In genomic region chr1:156179875-156180274, GRCm38 (mm10) we compare ENCODE assay signal across 8 mouse cellular contexts. TPM values are rescaled to one million over a fixed set of nuclear protein-coding genes. Genes with fewer than 3 reads are reported as not detected.
DNase-seq lines count a peak whose midpoint lies in the region; ATAC-seq and TF ChIP-seq lines count a peak whose summit lies in the region.

No protein-coding gene starts in this region.

- peak; percentile 30 for DNase-seq in liver
- DNase-seq in liver, postnatal 0 days = no peak
- DNase-seq in cerebellum, postnatal 36 days = peak; percentile 17 to 18
- peak; percentile 36 for DNase-seq in heart, postnatal 4 days
- peak; percentile 87 for DNase-seq in midbrain, embryonic 14.5 days
- no peak for DNase-seq in liver, embryonic 11.5 days (ENCODE audit: low spot score)
- no peak for DNase-seq in urinary bladder, adult 2 months (ENCODE audit: low spot score)

- ATAC-seq in liver, postnatal 0 days = no peak
- peak; percentile 65; the same call in 1 of the 2 replicates for ATAC-seq in midbrain, embryonic 14.5 days (ENCODE audit: low FRiP score, low TSS enrichment)
- ATAC-seq in liver, embryonic 11.5 days (replicated peaks; ENCODE audit: low FRiP score) = no peak; the same call in 1 of the 2 replicates
- no peak for ATAC-seq in CD4-positive, CD25-positive, alpha-beta regulatory T cell, adult 4 months

- H3K4me2 ChIP-seq in liver, postnatal 0 days (ENCODE audit: low read depth, low read length) = no peak overlapping the region
- peak overlapping the region; percentile 9; the same call in 1 of the 2 replicates for H3K4me2 ChIP-seq in midbrain, embryonic 14.5 days (ENCODE audit: low read length)
- no peak overlapping the region for H3K4me2 ChIP-seq in liver, embryonic 11.5 days

- WGBS in liver, postnatal 0 days (ENCODE audit: insufficient replicate concordance) = 63% methylated on average over 11 of the region's 11 CpGs
- WGBS in midbrain, embryonic 14.5 days = 5% methylated on average over 11 of the region's 11 CpGs
- WGBS in liver, embryonic 11.5 days = 46% methylated on average over 11 of the region's 11 CpGs

- H3K27ac ChIP-seq in liver, postnatal 0 days (ENCODE audit: low read depth) = no peak overlapping the region
- peak overlapping the region; percentile 60 for H3K27ac ChIP-seq in midbrain, embryonic 14.5 days (replicated peaks; ENCODE audit: low read depth, low read length)
- no peak overlapping the region for H3K27ac ChIP-seq in liver, embryonic 11.5 days (ENCODE audit: low read depth, low read length)

- H3K4me3 ChIP-seq in liver, postnatal 0 days (ENCODE audit: low read depth, low read length) = no peak overlapping the region
- no peak overlapping the region for H3K4me3 ChIP-seq in midbrain, embryonic 14.5 days (replicated peaks; ENCODE audit: low read depth, low read length)
- H3K4me3 ChIP-seq in liver, embryonic 11.5 days (ENCODE audit: low read depth, low read length) = no peak overlapping the region

- H3K9me3 ChIP-seq in liver, postnatal 0 days (ENCODE audit: low read length) = no peaks in the 10 kb centered on the region
- no peaks in the 10 kb centered on the region for H3K9me3 ChIP-seq in midbrain, embryonic 14.5 days (ENCODE audit: control insufficient read depth, low read length)
- H3K9me3 ChIP-seq in liver, embryonic 11.5 days (ENCODE audit: control insufficient read depth, low read length) = no peaks in the 10 kb centered on the region

- no peak for TF ChIP-seq EP300 in liver, postnatal 0 days (IDR thresholded peaks at IDR 0.05; ENCODE audit: low read depth)

- no peak overlapping the region for H3K9ac ChIP-seq in liver, postnatal 0 days (replicated peaks)
- no peak overlapping the region for H3K9ac ChIP-seq in midbrain, embryonic 14.5 days (replicated peaks; ENCODE audit: low read length)
- no peak overlapping the region for H3K9ac ChIP-seq in liver, embryonic 11.5 days (ENCODE audit: low read depth, low read length)

- H3K27me3 ChIP-seq in liver, postnatal 0 days (ENCODE audit: insufficient read depth, low read length) = no peaks in the 10 kb centered on the region
- H3K27me3 ChIP-seq in midbrain, embryonic 14.5 days (ENCODE audit: control insufficient read depth, insufficient read depth, low read length) = no peaks in the 10 kb centered on the region
- no peaks in the 10 kb centered on the region for H3K27me3 ChIP-seq in liver, embryonic 11.5 days (replicated peaks; ENCODE audit: control insufficient read depth, insufficient read depth, low read length)

- peaks cover 5% of the 10 kb centered on the region for H3K4me1 ChIP-seq in liver, postnatal 0 days (ENCODE audit: insufficient read depth)
- H3K4me1 ChIP-seq in midbrain, embryonic 14.5 days (ENCODE audit: control insufficient read depth, insufficient read depth, low read length) = peaks cover 50% of the 10 kb centered on the region
- peaks cover 22% of the 10 kb centered on the region for H3K4me1 ChIP-seq in liver, embryonic 11.5 days (replicated peaks; ENCODE audit: control insufficient read depth, insufficient read depth, low read length)

- no peak for TF ChIP-seq CTCF in liver, postnatal 0 days (IDR thresholded peaks at IDR 0.05; ENCODE audit: low read depth)

- H3K36me3 ChIP-seq in liver, postnatal 0 days (replicated peaks; ENCODE audit: insufficient read depth, low read length) = no peaks in the 10 kb centered on the region
- no peaks in the 10 kb centered on the region for H3K36me3 ChIP-seq in midbrain, embryonic 14.5 days (ENCODE audit: control insufficient read depth, insufficient read depth, low read length)
- H3K36me3 ChIP-seq in liver, embryonic 11.5 days (ENCODE audit: control insufficient read depth, insufficient read depth, low read length) = no peaks in the 10 kb centered on the region

RNA-seq across cellular contexts. Expression of gene Fam163a, which starts 25.0 kb away (rescaled TPM):
- polyA plus RNA-seq in liver, postnatal 0 days (2015; fragmentation: Nextera tagmentation; extraction: Ambion mirVana) = 0.05 and 0.07 TPM in 2 replicates
- under 1 TPM; 0.81 to 0.88 TPM for total RNA-seq in heart, postnatal 4 days (2021)
- 4.7 and 7.4 TPM in 2 replicates for polyA plus RNA-seq in midbrain, embryonic 14.5 days (2014; fragmentation: Nextera tagmentation; extraction: Ambion mirVana)
- 0.26 and 0.43 TPM in 2 replicates for polyA plus RNA-seq in liver, embryonic 11.5 days (2014; fragmentation: Nextera tagmentation; extraction: Ambion mirVana)
- 0.06 and 0.11 TPM in 2 replicates for polyA plus RNA-seq in urinary bladder, adult 2 months (2012; rRNA removed)
- polyA plus RNA-seq in CD4-positive, CD25-positive, alpha-beta regulatory T cell, adult 4 months (2017; shearing (Covaris generic)) = not detected

Comparison
In these comparisons a context has a peak if more than half of its experiments do, and no peak if none do; other contexts are left out.
1. DNase-seq: peak in liver (single experiment), cerebellum, postnatal 36 days (2 of 2), heart, postnatal 4 days (single experiment) and midbrain, embryonic 14.5 days (single experiment); none in liver, postnatal 0 days (single experiment), liver, embryonic 11.5 days (single experiment) and urinary bladder, adult 2 months (single experiment).